Mouse (Mus musculus) heart, embryonic 15.5 days (tissue): Measurements from ENCODE around the gene Gm9507. TPM values are rescaled to one million over a fixed set of nuclear protein-coding genes. Genes with fewer than 3 reads are reported as not detected.

ENCODE experiments used
- ATAC-seq: fragments of 200-750 bp; cut with Nextera tagmentation; replicated peaks from 2 replicates; pipeline ENCODE4 v1.8.0; 2017; ENCODE audit warnings: low read depth, moderate TSS enrichment; ENCODE audit not compliant: insufficient number of reproducible peaks, insufficient read depth, low FRiP score
- H3K27ac ChIP-seq: fragments of 300-500 bp; sonication (generic); 2 replicates; pipeline ENCODE4 v1.5.1; 2015; ENCODE audit warnings: mild to moderate bottlenecking, inconsistent platforms
- H3K27me3 ChIP-seq: fragments of 300-500 bp; sonication (generic); 2 replicates; pipeline ENCODE4 v1.6.1; 2015; ENCODE audit warnings: inconsistent platforms
- H3K36me3 ChIP-seq: fragments of 300-500 bp; sonication (generic); 2 replicates; pipeline ENCODE4 v1.6.1; 2015; ENCODE audit warnings: mild to moderate bottlenecking, inconsistent platforms
- H3K4me1 ChIP-seq: fragments of 300-500 bp; sonication (generic); replicated peaks from 2 replicates; pipeline ENCODE4 v1.6.1; 2015; ENCODE audit warnings: inconsistent platforms
- H3K4me2 ChIP-seq: fragments of 300-500 bp; sonication (generic); 2 replicates; pipeline ENCODE4 v1.6.1; 2015; ENCODE audit warnings: inconsistent platforms, mild to moderate bottlenecking, moderate library complexity
- H3K4me3 ChIP-seq: fragments of 300-500 bp; sonication (generic); 2 replicates; pipeline ENCODE4 v1.5.1; 2015; ENCODE audit warnings: mild to moderate bottlenecking, inconsistent platforms
- H3K9ac ChIP-seq: fragments of 300-500 bp; sonication (generic); 2 replicates; pipeline ENCODE4 v1.6.1; 2015; ENCODE audit warnings: mild to moderate bottlenecking, inconsistent platforms
- H3K9me3 ChIP-seq: fragments of 300-500 bp; sonication (generic); replicated peaks from 2 replicates; pipeline ENCODE4 v1.6.1; 2016; ENCODE audit warnings: inconsistent platforms
- WGBS: fragments of 180-500 bp; shearing (Covaris S2); methylation state at CpG from one replicate; pipeline ENCODE4 v1.1.7; 2015; ENCODE audit warnings: mixed read lengths; 5-methylcytosine and 5-hydroxymethylcytosine counted together
- polyA plus RNA-seq: library from polyadenylated mRNA; unstranded; fragments of >200 nt; fragmentation: Nextera tagmentation; extraction: Ambion mirVana; gene quantifications from 2 replicates; pipeline ENCODE4 v1.2.1, GENCODE M21; 2015

The Gm9507 gene
- polyA plus RNA-seq = not detected in 2 replicates

DNA sequence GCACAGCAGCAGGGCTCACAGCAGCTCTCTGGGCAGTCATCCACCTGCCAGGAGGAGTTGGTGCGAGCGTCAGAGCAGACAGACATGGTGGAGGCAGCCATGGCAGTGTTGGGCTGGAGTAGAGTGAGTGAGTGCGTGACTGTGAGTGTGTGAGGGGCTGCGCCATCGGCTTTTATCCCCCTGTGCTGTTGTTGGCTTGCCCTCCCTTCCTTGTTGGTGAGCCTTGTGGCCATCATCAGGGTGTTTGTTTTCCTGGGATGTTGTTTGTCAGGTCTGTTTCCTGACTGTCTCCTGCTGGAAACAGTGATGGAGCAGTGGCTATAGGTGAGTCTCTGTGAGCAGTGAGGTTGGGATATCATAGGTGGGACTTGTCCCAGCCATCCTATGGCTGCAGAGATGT, at the start of gene Gm9507:
Gene Gm9507 (minus strand): TSS at position 101 of the 400 bp plus-strand sequence.
- H3K9me3 ChIP-seq = no peaks in the 10 kb centered on the region
- no peaks in the 10 kb centered on the region for H3K27me3 ChIP-seq
- no peak for ATAC-seq
- no peaks in the 10 kb centered on the region for H3K36me3 ChIP-seq
- WGBS = 63% methylated on average over 5 of the region's 5 CpGs
- H3K4me1 ChIP-seq = no peaks in the 10 kb centered on the region
- H3K9ac ChIP-seq = no peak within 1 kb of the TSS
- no peak within 1 kb of the TSS for H3K4me2 ChIP-seq
- H3K4me3 ChIP-seq = no peak within 1 kb of the TSS
- H3K27ac ChIP-seq = no peak within 1 kb of the TSS

DNA sequence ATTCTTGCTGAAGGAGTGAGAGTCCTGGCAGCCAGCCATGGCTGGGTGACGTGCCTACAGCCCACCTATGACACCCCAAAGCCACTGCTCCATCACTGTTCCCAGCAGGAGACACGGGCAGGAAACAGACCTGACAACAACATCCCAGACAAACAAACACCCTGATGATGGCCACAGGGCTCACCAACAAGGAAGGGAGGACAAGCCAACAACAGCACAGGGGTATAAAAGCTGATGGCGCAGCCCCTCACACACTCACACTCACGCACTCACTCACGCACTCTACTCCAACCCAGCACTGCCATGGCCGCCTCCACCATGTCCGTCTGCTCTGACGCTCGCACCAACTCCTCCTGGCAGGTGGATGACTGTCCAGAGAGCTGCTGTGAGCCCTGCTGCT, 40.9 kb upstream of the Gm9507 start, which contains the start of gene Gm10318:
Gene Gm10318 (plus strand): TSS at position 301 of the 400 bp plus-strand sequence.
- H3K27me3 ChIP-seq = 0 out of 2 replicates have a peak, but pooled peaks cover 4% of the 10 kb centered on the region
- H3K9ac ChIP-seq = no peak within 1 kb of the TSS
- 55% methylated on average over 9 of the region's 9 CpGs for WGBS
- H3K9me3 ChIP-seq = no peaks in the 10 kb centered on the region
- no peaks in the 10 kb centered on the region for H3K36me3 ChIP-seq
- no peaks in the 10 kb centered on the region for H3K4me1 ChIP-seq
- H3K4me2 ChIP-seq = no peak within 1 kb of the TSS
- no peak within 1 kb of the TSS for H3K27ac ChIP-seq
- no peak for ATAC-seq
- no peak within 1 kb of the TSS for H3K4me3 ChIP-seq

DNA sequence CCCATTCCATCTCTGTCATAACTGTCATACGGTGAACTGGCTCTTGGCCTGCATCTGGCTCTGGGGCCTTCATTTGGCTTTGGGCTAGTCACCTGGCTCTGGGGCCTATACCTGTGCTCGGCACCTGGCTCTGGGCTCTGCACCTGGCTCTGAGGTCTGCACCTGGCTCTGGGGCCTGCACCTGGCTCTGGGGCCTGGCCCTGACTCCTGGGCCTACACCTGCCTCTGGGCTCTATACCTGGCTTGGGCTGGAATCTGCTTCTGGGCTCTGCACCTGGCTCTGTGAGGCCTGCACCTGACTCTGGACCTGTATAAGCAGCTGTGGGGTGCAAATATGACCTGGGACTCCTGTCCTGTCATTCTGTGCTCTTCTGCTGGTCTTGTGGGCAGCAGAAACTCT, 35.9 kb upstream of the Gm9507 start:
- ATAC-seq = no peak
- Histone ChIP-seq H3K27ac (no peak overlapping the region), H3K27me3 (no peaks in the 10 kb centered on the region), H3K36me3 (no peaks in the 10 kb centered on the region), H3K4me2 (no peak overlapping the region), H3K9ac (no peak overlapping the region), H3K9me3 (no peaks in the 10 kb centered on the region), H3K4me3 (no peak overlapping the region), H3K4me1 (no peaks in the 10 kb centered on the region)
- 67% methylated on average over 2 of the region's 2 CpGs for WGBS

DNA sequence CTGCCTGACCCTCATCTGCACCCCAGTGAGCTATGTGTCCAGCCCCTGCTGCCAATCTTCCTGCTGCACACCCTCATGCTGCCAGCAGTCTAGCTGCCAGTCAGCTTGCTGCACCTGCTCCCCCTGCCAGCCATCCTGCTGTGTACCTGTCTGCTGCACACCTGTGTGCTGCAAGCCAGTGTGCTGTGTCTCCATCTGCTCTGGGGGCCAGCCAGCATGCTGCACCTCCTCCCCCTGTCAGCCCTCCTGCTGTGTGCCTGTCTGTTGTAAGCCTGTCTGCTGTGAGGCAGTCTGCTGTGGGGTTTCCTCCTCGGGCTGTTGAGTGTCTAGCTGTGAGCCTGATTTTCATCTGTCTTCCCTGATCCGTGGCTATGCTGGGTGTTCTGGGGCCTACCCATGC, 35.3 kb upstream of the Gm9507 start:
- Histone ChIP-seq H3K4me2 (no peak overlapping the region), H3K4me3 (no peak overlapping the region), H3K36me3 (no peaks in the 10 kb centered on the region), H3K9me3 (no peaks in the 10 kb centered on the region), H3K27ac (no peak overlapping the region), H3K4me1 (no peaks in the 10 kb centered on the region), H3K27me3 (no peaks in the 10 kb centered on the region), H3K9ac (no peak overlapping the region)
- 21% methylated on average over 2 of the region's 2 CpGs for WGBS
- no peak for ATAC-seq

DNA sequence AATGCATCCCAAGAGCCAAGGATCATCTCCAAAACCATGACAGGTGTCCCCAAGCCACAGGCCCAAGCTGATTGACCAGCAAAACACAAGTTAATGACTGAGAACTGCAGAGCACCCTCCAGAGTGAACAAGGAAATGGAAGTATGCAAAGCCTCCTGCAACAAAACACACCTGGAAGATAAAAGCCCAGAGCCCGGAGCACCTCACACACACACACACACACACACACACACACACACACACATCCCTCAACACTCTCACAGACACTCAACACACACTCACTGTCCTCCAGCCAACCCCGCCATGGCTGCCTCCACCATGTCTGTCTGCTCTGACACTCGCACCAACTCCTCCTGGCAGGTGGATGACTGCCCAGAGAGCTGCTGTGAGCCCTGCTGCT, 34.9 kb upstream of the Gm9507 start, which contains the start of gene Gm36176:
Gene Gm36176 (plus strand): TSS at position 301 of the 400 bp plus-strand sequence.
- Histone ChIP-seq H3K36me3 (no peaks in the 10 kb centered on the region), H3K9me3 (no peaks in the 10 kb centered on the region), H3K9ac (no peak within 1 kb of the TSS), H3K4me2 (no peak within 1 kb of the TSS), H3K27ac (no peak within 1 kb of the TSS), H3K27me3 (no peaks in the 10 kb centered on the region), H3K4me1 (no peaks in the 10 kb centered on the region), H3K4me3 (no peak within 1 kb of the TSS)
- WGBS = 48% methylated on average over 3 of the region's 3 CpGs
- no peak for ATAC-seq

DNA sequence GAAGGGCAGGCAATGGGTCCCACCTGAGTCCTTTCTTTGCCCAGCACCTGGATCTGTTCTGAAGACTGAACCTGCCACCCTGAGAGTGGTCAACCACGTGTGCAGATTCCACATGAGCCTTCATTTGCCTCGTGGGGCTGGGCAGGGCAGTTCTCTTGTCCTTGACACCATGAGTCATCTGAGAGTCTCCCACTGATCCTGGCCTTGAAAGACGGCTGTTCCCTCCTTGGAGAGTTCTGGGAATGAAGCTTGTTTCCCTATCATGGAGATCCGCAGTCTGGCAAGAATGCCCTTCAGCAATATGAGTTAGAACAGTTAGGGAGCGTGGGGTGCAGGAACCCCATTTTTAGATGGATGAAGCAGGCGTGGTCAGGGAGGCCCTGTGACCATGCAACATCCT, 27.4 kb upstream of the Gm9507 start:
- Histone ChIP-seq H3K9ac (no peak overlapping the region), H3K27ac (no peak overlapping the region), H3K4me3 (no peak overlapping the region), H3K36me3 (no peaks in the 10 kb centered on the region), H3K4me2 (no peak overlapping the region), H3K27me3 (no peaks in the 10 kb centered on the region), H3K4me1 (no peaks in the 10 kb centered on the region), H3K9me3 (no peaks in the 10 kb centered on the region)
- 64% methylated on average over 6 of the region's 6 CpGs for WGBS
- no peak for ATAC-seq

DNA sequence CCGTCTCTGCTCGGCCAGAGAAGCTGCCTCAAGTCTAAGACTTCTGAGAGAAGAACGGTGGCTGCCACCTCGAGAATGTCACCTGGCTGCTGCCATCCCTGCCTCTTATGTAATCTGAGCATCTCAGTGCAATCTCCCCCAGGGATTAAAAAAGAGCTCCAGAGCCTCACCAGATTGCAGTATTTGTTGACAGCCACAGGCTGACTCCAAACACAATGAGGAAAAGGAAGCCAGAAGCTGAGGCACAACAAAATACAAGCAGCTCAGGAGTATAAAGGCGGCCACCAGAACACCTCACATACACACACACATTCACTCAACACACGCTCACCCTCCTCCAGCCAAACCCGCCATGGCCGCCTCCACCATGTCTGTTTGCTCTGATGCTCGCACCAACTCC, 24.0 kb upstream of the Gm9507 start, which contains the start of gene Krtap10-10:
Gene Krtap10-10 (plus strand): TSS at position 301 of the 400 bp plus-strand sequence.
- Histone ChIP-seq H3K36me3 (no peaks in the 10 kb centered on the region), H3K4me2 (no peak within 1 kb of the TSS), H3K9ac (no peak within 1 kb of the TSS), H3K27ac (no peak within 1 kb of the TSS), H3K9me3 (no peaks in the 10 kb centered on the region), H3K4me1 (no peaks in the 10 kb centered on the region), H3K27me3 (no peaks in the 10 kb centered on the region), H3K4me3 (no peak within 1 kb of the TSS)
- 70% methylated on average over 9 of the region's 9 CpGs for WGBS
- no peak for ATAC-seq

DNA sequence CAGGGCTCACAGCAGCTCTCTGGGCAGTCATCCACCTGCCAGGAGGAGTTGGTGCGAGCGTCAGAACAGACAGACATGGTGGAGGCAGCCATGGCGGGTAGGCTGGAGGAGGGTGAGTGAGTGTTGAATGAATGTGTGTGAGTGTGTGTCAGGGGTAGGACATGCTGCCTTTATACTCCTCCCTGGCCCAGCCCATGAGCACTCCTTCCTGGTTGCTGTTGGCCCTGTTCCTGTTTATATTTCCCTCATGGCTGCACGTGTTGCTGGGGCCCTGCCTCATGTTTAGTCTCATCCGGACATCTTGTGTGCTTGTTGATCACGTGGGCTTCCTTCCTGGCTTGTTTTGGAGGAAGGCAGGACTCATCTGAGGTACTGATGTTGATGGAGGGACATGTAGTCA, 15.3 kb upstream of the Gm9507 start, which contains the start of gene Krtap10-4:
Gene Krtap10-4 (minus strand): TSS at position 145 of the 400 bp plus-strand sequence.
- Histone ChIP-seq H3K9me3 (no peaks in the 10 kb centered on the region), H3K4me3 (no peak within 1 kb of the TSS), H3K27me3 (no peaks in the 10 kb centered on the region), H3K4me1 (no peaks in the 10 kb centered on the region), H3K27ac (no peak within 1 kb of the TSS), H3K9ac (no peak within 1 kb of the TSS), H3K4me2 (no peak within 1 kb of the TSS), H3K36me3 (no peaks in the 10 kb centered on the region)
- ATAC-seq = no peak
- WGBS = 63% methylated on average over 6 of the region's 6 CpGs

DNA sequence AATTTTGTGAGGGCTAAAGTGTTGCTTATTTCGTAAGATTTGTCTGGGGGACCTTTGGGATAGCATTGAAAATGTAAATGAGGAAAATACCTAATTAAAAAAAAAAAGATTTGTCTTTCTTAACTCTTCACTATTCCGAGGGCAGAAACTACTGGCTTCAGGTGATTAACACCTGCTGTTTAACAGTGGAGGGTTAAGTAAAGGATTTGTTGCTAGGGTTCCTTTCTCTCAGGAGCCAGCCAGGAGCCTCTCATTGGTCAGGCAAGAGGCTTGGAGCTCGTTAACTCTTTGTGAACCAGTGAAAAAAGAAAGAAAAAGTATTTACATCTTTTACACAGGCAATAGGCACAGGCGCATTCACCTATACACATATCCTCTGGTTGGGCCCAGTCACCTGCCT, 7.6 kb upstream of the Gm9507 start:
- Histone ChIP-seq H3K9ac (no peak overlapping the region), H3K36me3 (no peaks in the 10 kb centered on the region), H3K9me3 (no peaks in the 10 kb centered on the region), H3K4me3 (no peak overlapping the region), H3K4me2 (no peak overlapping the region), H3K27ac (no peak overlapping the region), H3K27me3 (no peaks in the 10 kb centered on the region), H3K4me1 (no peaks in the 10 kb centered on the region)
- no peak for ATAC-seq
- WGBS = 39% methylated on average over 4 of the region's 4 CpGs

DNA sequence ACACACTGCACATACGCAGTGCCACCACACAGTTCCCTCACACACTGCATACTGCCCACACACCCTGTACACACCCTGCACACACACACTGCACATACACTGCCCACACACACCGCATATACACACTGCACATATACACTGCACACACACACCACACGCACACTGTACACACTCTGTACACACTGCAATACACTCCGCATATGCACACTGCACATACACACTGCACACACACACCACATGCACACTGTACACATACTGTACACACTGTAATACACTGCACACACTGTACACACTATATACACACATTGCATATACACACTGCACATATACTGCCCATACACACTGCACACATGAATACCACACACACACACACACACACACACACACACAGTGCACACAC, 6.9 kb upstream of the Gm9507 start:
- 94% methylated on average over 4 of the region's 4 CpGs for WGBS
- Histone ChIP-seq H3K9me3 (no peaks in the 10 kb centered on the region), H3K4me2 (no peak overlapping the region), H3K9ac (no peak overlapping the region), H3K27ac (no peak overlapping the region), H3K27me3 (no peaks in the 10 kb centered on the region), H3K4me3 (no peak overlapping the region), H3K36me3 (no peaks in the 10 kb centered on the region), H3K4me1 (no peaks in the 10 kb centered on the region)
- ATAC-seq = 0 out of 2 replicates have a peak, but pooled peaks have one; percentile 55

DNA sequence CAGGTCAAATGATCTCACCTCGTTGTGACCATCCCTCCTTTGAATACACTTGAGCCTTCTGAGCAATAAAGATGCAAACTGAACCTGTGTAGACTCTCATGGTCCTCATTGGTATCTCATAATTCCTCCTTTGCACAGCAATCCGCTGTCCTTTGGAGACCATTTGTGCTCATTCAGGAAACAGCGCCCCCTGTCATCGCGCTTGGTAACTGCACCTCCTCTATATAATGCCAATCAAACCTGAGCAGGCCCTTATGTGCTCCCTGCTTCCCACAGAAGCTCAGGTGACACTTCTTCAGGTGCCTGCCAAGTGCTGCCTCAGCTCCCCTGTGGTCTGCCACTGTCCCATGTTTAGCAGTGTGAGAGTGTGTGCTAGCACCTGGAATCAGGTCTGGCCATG, 3.9 kb upstream of the Gm9507 start:
- WGBS = 22% methylated on average over 5 of the region's 5 CpGs
- Histone ChIP-seq H3K4me3 (no peak overlapping the region), H3K27ac (no peak overlapping the region), H3K27me3 (no peaks in the 10 kb centered on the region), H3K9me3 (no peaks in the 10 kb centered on the region), H3K4me1 (no peaks in the 10 kb centered on the region), H3K36me3 (no peaks in the 10 kb centered on the region), H3K4me2 (no peak overlapping the region), H3K9ac (no peak overlapping the region)
- ATAC-seq = no peak

DNA sequence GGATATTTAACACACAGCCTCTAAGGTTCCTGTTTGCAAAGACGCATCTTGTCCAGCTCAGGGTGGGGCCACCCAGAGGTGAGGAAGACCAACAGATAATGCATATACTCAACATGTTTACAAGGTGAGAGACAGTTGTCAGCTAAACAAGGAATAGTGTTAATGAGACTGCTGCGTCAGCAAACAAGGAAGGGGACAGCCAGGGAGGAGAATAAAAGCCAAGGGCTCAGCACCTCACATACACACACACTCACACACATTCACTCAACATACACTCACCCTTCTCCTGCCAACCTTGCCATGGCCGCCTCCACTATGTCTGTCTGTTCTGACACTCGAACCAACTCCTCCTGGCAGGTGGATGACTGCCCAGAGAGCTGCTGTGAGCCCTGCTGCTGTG, 2.7 kb upstream of the Gm9507 start, which contains the start of gene Gm2696:
Gene Gm2696 (plus strand): TSS at position 301 of the 400 bp plus-strand sequence.
- WGBS = 29% methylated on average over 4 of the region's 4 CpGs
- Histone ChIP-seq H3K27ac (no peak within 1 kb of the TSS), H3K9me3 (no peaks in the 10 kb centered on the region), H3K4me2 (no peak within 1 kb of the TSS), H3K36me3 (no peaks in the 10 kb centered on the region), H3K4me3 (no peak within 1 kb of the TSS), H3K9ac (no peak within 1 kb of the TSS), H3K4me1 (no peaks in the 10 kb centered on the region), H3K27me3 (no peaks in the 10 kb centered on the region)
- no peak for ATAC-seq
